Mouse (Mus musculus) splenic B cell, adult 2 months (primary cell): ENCODE results near the gene Olfr437.
"Not testable (repeated sequence)": the region's sequence is repeated elsewhere in the genome, so short reads cannot be mapped to it uniquely, and the experiment has no call there.

ENCODE experiments used
- DNase-seq: peaks from one replicate; pipeline ENCODE4 v3.0.0-alpha.2; 2011; ENCODE audit warnings: low read depth, low spot score
- H3K27me3 ChIP-seq: 2 replicates; pipeline ENCODE4 v1.6.1; 2012; ENCODE audit warnings: mild to moderate bottlenecking, low read length, moderate library complexity, mixed read lengths; ENCODE audit not compliant: control insufficient read depth, poor library complexity, insufficient read depth, severe bottlenecking
- H3K36me3 ChIP-seq: 2 replicates; pipeline ENCODE4 v1.6.1; 2012; ENCODE audit warnings: mild to moderate bottlenecking, low read length, moderate library complexity, mixed read lengths; ENCODE audit not compliant: control insufficient read depth, poor library complexity, insufficient read depth, severe bottlenecking

Gene Olfr437

DNA sequence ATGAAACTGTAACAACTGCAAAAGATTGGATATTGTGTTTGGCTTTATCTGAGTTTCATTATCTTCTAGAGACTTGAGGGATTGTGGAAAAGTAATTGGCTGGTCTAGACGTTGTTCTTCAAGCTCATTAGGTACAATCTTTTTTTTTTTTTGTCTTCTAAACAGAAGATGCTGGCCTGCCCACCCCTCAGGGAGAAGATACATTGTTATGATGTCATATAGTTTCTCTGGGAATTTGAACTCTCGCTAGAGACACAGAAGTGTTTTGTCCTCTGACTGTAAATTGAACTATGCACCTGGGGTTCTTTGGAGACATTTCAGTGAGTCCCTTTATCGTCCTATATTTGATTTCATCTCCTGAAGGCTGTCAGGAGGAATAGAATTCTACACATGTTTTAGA, at the start of gene Olfr437:
Gene Olfr437, plus strand, starts transcription at position 301 of the 400 bp plus-strand sequence.
- Histone ChIP-seq H3K36me3 (no peaks in the 10 kb centered on the region), H3K27me3 (no peaks in the 10 kb centered on the region)
- no peak for DNase-seq

DNA sequence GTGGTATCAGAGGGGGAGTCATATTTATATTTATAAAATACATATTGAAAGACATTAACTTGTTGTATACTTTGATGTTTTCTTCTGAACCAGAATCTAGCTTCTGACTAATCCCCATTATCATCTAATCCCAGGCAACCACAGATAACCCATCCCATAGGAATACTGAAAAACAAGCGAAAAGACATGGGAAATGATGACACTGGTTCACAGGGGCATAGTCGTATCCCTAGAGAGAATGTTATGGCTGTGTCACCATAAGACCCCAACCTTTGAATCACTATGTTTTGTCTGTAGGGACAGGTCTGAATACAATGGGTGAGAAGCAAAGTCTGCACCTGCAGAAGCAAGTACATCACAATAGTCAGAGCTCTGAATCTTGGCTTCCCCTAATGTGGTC, 16.8 kb upstream of the Olfr437 start, which contains the start of gene Olfr237-ps1:
Gene Olfr237-ps1, plus strand, starts transcription at position 301 of the 400 bp plus-strand sequence.
- not testable (repeated sequence) for DNase-seq, H3K36me3 ChIP-seq, H3K27me3 ChIP-seq

DNA sequence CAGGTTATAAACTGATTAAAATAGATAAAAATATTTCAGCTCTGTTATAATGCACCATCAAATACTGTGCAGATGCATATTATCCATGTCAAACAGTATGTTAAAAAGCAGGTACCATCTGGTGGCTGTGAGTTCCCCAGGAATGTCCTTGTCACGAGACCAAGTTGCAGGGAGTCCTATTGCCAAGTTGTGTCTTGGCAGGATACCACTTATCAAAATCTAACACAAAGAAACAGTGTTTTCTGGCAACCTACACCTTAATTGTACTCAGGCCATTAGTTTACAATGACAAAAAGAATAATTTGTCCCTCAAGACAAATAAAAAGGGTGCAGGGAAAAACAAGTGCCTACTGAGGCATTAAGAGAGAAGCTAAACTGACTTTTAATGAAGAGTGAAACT, 3.6 kb upstream of the Olfr437 start:
- DNase-seq = no peak
- no peaks in the 10 kb centered on the region for H3K36me3 ChIP-seq
- H3K27me3 ChIP-seq = no peaks in the 10 kb centered on the region

DNA sequence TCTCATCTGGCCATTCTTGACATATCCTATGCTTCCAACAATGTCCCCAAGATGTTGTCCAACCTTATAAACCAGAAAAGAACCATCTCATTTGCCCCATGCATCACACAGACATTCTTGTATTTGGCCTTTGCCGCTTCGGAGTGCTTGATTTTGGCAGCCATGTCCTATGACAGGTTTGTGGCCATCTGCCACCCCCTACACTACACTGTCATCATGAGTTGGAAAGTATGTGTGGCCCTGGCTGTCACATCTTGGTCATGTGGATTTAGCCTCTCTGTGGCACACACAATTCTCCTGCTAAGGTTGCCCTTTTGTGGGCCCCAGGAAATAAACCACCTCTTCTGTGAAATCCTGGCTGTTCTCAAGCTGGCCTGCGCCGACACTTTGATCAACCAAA, 4.2 kb downstream of the Olfr437 start:
- H3K36me3 ChIP-seq = no peaks in the 10 kb centered on the region
- no peak for DNase-seq
- no peaks in the 10 kb centered on the region for H3K27me3 ChIP-seq

DNA sequence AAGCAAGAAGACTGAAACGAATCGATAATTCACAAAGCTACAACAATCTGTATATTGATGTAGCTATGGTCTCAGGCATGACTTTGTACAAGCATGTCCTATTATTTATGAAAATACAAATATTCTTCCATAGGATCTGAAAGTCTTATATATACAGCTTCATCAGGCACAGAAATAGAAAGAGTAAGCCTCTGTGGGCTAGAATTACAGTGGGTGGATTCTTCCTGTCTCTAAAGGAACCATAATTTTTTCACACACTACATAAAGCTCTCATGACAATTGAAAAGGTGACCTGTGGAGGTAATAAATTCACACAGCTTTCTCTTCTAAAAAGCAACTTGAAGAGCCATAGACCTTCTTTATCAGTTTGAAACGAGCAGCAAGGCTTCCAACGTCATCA, 8.8 kb downstream of the Olfr437 start, which contains the start of gene Olfr13:
Gene Olfr13, plus strand, starts transcription at position 301 of the 400 bp plus-strand sequence.
- no peak for DNase-seq
- no peaks in the 10 kb centered on the region for H3K36me3 ChIP-seq
- no peaks in the 10 kb centered on the region for H3K27me3 ChIP-seq

DNA sequence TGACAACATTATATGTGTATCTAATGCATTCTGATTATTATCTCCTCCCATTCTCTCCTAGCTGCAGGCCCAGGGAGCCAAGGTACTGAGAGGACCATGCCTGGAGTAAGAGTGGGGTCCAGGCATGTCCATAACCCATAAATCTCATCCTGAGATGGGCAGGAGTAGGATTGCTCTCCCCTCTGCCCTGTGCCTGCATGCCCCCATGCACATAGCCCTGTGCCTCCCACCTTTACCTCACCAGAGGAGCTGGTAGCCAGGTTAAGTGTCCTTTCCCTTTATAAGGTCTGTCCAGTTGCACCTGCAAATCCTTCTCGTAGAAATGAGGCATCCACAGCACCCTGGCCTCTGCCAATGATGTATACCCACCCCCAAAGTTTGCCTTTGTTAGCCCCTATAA, 15.0 kb downstream of the Olfr437 start:
- no peaks in the 10 kb centered on the region for H3K36me3 ChIP-seq
- H3K27me3 ChIP-seq = no peaks in the 10 kb centered on the region
- no peak for DNase-seq

DNA sequence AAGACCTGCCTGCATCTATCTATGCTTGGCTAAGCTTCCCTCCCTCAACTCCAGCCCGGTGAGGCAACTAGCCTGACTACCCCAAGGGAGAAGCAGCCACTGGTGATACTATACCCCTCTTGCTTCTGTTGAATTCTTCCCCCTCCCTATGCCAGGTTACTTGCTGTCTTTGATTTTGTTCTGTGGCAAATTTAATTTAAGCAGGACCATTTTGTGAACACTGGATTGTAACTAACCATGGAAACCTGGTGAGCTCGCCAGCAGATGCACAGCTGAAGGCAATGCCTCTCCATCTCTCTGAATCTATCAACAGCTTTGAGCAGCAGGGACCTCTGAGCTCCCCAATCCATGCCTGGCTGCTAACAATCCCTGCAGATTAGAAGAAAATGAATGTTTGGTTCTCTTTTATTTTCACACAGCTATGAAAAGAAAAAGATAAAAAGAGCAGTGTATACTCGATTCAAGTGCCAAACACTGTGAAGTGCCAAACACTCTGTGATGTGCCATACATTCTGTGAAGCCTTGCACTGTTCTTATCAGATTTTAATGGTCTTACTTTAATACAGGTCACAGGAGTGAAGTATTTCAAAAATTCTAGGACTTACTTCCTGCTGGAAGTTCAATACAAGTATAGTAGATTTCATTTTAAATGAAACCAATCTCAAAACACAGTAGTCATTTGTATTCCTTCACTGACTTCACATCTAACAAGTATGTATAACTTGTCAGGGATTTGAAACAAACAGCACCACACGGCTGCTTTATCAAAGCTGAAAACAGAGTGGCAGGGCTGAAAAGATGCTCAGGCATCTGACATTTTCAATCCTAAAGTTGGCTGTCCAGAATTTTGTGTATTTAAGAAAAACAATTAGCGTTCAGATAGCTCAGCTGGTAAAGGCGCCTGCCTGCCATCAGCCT, 15.8 kb downstream of the Olfr437 start:
- Histone ChIP-seq H3K36me3 (no peaks in the 10 kb centered on the region), H3K27me3 (no peaks in the 10 kb centered on the region)
- no peak for DNase-seq

DNA sequence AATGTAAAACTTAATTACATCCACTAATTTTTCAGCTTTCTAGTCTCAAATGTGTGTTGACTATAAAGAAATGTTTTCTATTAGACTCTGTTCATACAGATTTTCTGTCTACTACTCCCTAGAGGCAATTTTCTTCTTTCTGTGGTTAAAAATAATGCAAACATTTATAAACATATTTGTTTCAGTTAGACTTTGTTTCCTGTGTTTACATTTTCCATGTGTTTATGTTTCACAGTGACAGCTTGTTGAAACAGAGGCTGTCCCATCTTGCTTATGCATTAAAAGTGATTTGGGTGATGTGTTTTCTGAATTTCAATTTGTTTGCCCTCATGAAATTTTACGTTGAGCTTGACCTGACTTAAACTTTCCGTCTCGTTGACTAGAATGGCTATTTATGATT, 27.9 kb downstream of the Olfr437 start:
- no peaks in the 10 kb centered on the region for H3K27me3 ChIP-seq
- no peak for DNase-seq
- no peaks in the 10 kb centered on the region for H3K36me3 ChIP-seq

DNA sequence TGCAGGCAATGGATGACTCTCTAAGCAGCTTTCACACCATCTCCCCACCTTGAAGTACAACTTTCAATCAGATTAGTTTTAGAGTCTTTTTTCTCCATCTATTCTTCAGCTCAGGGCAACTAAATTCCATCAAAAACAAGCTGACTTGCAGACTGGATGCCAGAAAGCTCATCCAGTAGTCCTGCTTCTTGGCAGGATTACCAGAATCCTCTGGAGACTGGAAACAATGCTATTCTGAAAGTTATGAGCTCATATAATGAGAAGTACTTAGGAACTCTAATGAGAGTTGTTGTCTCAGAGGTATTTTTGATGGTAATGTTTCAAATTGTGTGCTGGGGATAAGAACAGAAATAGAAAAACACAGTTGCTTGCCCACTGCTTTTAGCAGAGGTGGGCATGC, 33.7 kb downstream of the Olfr437 start, which contains the start of gene Olfr435:
Gene Olfr435, plus strand, starts transcription at position 366 of the 400 bp plus-strand sequence.
- Histone ChIP-seq H3K36me3 (no peaks in the 10 kb centered on the region), H3K27me3 (no peaks in the 10 kb centered on the region)
- no peak for DNase-seq

DNA sequence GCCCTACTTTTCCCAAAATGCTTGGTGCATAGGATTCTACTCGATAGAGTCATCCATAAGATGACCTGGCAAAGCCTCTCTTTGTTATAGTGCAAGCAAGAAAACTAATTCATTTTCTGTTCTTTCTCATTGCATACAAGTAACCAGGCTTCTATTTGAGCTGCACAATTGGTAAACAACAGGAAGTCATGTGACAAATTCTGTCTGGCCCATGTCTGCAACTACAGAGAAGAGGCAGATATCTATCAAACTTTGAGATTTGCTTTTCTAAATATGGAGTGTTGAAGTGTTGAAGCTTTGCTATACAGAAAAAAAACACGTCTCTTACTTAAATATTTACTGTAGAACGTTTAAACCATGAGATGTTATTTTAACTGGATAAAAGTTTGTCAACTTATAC, 35.0 kb downstream of the Olfr437 start:
- DNase-seq = no peak
- Histone ChIP-seq H3K27me3 (no peaks in the 10 kb centered on the region), H3K36me3 (no peaks in the 10 kb centered on the region)

DNA sequence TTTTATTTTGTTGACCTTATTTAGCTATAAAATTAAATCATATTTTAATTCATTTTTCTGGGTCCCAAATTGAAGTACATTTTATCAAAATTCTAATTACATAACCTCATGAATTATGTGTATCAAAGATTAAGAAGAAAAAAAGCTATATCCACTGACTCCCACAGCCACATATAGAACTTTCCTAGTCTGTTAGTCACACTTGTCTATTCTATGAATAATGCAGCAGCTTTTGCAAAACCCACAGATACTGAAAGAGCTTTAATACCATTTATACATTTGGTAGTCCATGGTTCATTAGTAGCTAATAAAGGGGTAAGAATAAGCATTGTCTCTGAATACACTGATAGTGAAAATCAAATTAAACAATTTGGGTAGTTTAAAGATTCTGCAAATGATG, 39.7 kb downstream of the Olfr437 start:
- H3K36me3 ChIP-seq = no peaks in the 10 kb centered on the region
- no peak for DNase-seq
- H3K27me3 ChIP-seq = no peaks in the 10 kb centered on the region

DNA sequence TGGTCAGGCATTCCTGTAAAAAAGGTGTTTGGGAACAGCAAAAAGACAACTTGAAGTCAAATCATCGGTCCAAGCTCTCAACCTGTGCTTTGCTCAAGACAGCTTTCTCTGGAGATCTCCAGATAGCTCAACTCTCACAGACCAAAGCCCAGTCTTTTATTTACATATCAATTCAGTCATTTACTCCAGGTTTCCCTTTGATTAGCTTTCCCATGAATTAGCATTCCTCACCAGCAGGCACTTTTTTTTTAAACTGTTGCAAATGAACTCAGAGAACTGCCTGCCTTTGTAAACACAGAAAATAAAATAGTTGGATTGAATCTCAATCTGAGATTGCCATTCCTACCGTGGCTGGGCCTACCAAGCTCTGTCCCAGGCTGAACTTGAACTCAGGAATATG, 42.3 kb downstream of the Olfr437 start:
- H3K27me3 ChIP-seq = no peaks in the 10 kb centered on the region
- DNase-seq = no peak
- no peaks in the 10 kb centered on the region for H3K36me3 ChIP-seq

DNA sequence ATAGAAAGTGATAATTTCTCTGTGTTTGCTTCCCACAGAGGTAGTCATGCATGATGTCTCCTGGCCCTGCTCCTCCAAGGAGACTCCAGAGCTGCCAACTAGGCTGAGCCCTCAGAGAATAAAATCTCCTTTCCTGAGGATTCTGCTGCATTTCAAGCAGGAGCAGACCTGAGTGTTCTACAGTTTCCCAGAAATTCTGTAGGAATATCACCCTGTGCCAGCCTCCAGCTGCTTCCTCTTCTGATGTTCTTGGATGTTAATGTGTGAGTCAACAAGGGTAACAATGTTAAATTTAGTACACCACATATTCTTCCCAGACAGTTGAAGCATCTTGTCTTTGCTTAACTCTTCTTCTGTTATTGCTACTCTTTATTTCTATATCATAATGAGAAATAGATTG, 49.8 kb downstream of the Olfr437 start, which contains the start of gene Olfr434:
Gene Olfr434, plus strand, starts transcription at position 149 of the 400 bp plus-strand sequence.
- not testable (repeated sequence) for H3K27me3 ChIP-seq, DNase-seq, H3K36me3 ChIP-seq
